Mouse (Mus musculus) hematopoietic stem cell, adult 5-6 weeks (primary cell): Measurements from ENCODE around the gene Syndig1. TPM values are rescaled to one million over a fixed set of nuclear protein-coding genes. Genes with fewer than 3 reads are reported as not detected.

Experiments used
- ATAC-seq, 2 experiments: fragments of 125-278 bp in 1 of 2; replicated peaks in 1 of 2; 2 replicates each; pipeline ENCODE4 v1.8.0; 2016 to 2017; ENCODE audit warnings: inconsistent platforms in 2 of 2, mild to moderate bottlenecking in 2 of 2, moderate number of reproducible peaks in 2 of 2, low read depth in 1 of 2, moderate TSS enrichment in 1 of 2; ENCODE audit not compliant: low FRiP score in 2 of 2, poor library complexity in 2 of 2, severe bottlenecking in 2 of 2, insufficient read depth in 1 of 2, low TSS enrichment in 1 of 2
- total RNA-seq: library from RNA; stranded (forward); fragments of 172-1452, 232-1000 nt; gene quantifications from 2 replicates; pipeline ENCODE4 v1.2.3, GENCODE M21; 2017

The Syndig1 gene
- total RNA-seq = not detected in 2 replicates

DNA sequence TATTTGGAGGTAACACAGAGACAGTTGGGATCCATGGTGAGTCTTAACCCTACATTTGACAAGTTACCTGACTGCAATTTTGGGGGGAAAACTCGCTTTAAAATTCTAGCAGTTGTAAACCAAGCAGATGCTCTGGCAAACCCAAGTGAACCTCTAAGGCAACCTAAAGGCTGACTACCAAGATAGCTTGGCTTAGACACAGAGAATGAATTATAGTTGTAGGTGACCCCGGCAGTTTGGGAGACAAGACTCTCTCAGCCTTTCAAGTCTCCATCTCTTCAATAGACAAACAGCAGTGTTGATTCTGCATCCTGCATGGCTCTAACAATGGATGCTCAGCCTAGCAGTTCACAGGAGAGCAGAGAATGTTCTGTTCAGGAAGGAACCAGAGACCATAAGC is at the start of gene Syndig1:
Syndig1 (plus strand) TSS at position 301 of the 400 bp plus-strand sequence.
- ATAC-seq = no peak

DNA sequence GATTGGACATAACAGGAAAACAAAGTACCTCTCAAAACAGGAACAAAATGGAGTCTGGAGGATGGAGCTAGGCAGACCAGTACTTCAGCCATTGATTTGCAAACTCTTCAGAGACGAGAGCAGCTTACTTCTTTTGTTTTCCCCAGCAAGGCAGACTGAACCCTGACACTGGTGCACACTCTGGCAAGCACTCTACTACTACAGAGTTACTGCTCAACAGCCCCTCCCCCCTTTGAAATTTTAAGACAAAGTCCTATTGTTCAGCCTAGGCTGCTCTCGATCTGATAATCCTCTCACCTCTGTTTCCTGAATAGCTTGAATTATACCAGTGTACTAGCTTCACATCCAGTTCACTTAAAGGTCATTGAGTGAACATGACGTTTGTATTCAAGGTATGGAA is 30.4 kb upstream of the Syndig1 start:
- ATAC-seq = no peak

- no peak for ATAC-seq
These were observed 24.3 kb upstream of the Syndig1 start for GRCm38 (mm10) chr2:149804599-149805140.

- ATAC-seq = no peak
These were observed 23.8 kb upstream of the Syndig1 start for GRCm38 (mm10) chr2:149805256-149805655.

DNA sequence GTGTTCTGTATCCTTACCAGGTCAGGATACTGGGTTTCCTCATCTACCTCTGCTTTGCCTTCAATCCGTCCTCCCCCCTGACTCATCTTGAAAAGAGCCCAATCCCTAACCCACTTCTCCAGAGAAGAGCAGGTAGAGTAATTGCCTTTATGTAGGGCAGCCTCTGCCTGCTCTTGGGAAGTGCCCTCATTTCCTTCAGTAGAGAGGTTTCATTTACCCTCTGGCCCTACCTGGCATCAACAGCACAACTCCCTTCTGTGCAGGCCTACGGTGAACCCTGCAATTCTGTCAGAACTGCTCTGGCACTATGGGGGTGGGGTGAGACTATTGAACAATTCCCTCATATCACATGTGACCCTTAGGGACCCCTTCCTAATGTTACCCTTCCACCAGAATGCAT is 16.1 kb upstream of the Syndig1 start:
- no peak for ATAC-seq

GRCm38 (mm10) chr2:149818395-149818794 is 10.6 kb upstream of the Syndig1 start:
- no peak for ATAC-seq

DNA sequence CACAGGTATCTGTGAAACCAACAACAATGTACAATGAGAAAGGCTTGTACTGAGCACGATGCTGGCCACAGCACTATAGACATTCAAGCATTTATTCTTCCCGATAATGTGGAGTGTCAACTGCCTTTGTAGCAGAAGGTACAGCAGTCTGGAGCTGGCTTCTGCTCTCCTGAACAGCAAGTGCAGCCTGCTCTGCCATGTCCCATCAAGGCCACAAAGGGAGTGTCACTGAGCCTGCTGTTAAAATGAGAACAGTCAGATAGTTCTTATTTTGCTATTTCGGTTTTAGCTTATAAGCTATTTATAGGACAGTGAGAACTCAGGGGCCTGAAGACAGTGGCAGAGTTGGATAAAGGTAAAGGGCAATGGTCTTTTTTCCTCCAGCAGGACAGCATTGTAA is 9.3 kb upstream of the Syndig1 start:
- no peak for ATAC-seq

- no peak for ATAC-seq
These were observed 8.8 kb upstream of the Syndig1 start for GRCm38 (mm10) chr2:149820201-149820600.

DNA sequence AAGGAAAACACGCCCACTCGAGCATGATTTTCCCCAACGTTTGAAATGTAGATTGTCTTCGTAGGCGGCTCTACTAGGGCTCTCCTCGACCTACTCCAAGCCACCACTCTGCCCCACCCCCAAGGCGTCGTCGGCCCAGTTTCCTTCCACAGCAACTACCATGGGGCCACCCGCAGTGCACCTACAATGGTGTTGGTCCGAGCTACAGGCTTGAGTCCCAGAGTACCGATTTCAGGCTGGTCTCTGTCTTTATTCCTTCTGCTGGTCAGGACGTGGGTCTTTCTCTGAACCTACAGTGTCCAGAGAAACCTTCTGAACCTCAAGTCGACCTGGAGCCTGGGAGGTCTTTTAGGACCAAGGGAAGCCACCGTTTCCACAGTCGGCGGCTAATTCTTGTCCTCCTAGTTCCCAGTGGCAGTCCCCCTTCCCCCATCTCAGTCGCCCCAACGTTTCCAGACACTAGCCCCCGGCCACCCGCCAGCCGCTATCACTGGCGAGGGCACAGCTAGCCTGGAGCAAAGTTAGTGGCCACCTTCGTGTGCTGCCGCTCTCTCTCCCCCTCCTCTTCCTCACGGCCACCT is 1.0 kb downstream of the Syndig1 start:
- no peak for ATAC-seq

DNA sequence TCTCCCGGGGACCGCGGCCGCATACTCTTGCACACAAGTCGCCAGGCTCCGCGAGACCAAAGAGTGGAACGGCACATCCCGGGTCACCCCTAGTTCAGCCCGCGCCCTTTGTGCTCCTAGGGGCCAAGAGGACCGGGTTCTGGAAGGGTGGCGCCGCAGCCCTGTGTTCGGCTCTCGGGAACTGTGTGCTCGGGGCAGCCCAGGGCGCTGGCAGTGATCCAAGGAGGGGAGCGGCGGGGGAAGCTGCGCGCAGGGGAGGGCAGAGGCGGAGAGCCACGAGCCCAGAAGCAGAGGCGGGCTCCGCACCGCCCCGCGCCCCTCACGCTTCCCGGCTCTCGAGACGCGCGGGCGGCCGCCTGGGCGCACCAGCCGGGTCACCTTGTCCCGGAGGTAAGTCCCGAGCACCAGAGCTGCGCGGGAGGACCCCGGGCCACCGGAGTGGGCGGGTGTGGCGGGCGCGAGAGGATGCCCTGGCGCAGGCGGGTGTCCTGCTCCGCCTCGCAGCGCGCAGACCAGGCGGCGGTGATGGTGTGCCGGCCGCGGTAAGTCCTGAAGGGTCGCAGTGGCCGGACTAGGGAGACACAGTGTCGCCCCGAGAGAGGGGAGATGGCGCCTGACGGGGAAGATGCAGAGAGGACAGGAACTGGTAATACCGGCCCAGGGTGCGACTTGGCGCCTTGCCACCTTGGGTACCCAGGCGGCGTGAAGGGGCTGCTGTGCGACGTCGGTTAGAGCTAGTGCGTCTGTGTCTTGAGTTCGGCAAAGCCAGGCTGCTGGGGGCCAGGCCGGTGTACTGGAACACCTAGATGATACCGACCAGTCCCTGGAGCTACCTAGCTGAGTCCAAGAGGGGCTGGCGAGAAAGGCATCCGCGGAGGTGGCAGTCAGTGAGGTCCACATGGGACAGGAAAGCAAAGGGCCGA is 1.8 kb downstream of the Syndig1 start, which contains the start of gene C530025M09Rik:
C530025M09Rik (minus strand) TSS at position 678 of the 923 bp plus-strand sequence.
- no peak for ATAC-seq

DNA sequence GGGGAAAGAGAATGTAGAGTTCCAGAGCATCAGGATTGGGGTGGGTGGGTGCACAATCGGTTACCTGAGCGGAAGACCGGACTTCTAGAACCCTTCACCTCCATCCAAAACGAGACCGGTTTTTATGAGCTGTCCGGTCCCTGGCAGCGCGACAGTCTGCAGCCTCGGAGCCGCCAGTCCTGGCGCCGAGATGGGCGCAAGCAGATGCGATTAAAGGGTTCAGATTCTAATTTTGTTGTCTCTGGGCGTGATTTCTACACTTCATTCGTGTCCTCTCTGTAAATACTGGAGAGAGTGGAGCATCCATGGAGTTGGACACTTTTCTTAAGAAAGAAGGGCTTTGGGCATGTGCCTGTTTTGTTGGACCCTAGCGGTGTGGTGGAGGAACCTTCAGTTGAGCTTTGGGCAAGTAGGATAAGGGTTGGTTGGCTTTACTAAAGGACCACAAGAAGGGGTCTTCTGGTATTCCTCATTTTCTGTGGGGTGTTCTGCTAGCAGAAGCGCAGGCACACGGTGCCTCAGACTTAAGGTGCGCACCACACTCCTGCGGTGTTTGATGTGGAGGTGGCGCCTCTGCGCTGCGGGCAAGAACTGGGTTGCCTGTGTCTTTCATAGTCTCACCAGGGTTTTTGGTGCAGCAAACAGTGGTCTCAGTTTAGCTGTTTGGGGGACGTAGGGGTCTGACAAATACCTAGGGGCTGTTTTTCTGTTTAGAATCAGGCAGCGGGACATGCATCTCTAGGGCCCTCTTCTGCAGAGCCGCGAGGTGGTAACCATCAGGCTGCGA is 2.6 kb downstream of the Syndig1 start:
- no peak for ATAC-seq

DNA sequence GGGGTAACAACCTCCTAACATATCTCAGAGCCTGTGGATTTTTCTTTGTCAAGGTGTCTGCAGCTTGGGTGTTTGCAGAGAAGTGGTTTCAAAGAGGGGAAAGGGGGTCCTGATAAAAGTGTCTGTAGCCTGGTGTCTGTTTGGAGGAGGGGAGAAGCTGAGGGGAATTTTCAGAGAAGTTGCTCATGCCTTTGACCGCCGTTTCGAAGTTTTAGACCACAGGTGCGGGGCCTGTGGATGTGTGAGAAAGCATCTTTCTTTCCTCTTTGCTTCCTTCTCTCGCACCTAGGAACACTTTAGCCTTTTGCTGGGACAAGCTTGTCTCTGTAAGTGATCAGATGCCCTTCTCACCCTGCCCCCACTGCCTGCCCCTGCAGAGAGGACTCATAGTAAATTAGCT is 3.3 kb downstream of the Syndig1 start:
- ATAC-seq = no peak

DNA sequence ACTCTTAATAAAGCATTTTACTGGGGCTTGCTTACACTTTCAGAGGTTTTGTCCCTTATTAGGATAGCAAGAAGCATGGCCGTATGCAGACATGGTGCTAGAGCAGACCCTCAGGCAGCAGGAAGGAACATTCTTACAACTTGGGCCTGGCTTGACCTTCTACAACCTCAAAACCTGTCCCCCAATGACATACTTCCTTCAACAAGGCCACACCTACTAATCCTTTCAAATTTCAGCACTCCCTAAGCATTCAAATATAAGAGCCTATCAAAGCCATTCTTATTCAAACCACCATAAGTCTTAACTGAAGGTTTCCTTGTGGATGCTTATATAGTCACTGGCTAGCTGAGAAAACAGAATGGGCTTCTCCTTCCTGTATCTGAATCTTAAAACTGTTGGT is 6.1 kb downstream of the Syndig1 start:
- ATAC-seq = no peak

DNA sequence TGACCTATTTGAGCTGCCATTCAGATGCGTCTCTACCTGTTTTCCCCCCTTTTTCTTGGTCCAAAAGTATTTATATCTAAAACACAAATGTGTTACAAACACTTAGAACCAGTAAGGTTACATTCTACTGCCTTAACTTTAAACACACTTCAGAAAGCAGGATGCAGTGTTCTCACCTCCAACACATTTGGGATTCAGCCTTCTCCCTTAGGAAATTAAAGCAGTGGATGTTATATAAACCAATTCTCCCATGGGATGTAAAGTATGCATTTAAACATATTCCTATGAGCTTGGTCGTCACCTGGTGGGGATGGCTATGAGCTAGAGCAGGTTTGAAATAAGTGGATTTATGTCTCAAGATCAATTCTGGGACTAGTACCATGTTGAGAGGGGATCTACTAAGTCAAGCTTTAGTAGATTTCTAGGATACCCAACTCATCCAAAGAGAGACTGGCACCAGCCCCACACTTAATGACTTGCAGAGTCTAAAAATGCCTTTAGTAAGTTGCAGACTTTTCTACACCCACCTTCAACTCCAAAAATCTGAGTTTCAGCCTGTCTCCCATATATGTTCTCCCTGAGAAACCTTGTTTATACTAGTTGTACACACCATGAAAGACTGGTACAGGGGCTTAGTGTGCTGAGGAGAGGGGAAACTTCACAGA is 7.6 kb downstream of the Syndig1 start:
- ATAC-seq = no peak

DNA sequence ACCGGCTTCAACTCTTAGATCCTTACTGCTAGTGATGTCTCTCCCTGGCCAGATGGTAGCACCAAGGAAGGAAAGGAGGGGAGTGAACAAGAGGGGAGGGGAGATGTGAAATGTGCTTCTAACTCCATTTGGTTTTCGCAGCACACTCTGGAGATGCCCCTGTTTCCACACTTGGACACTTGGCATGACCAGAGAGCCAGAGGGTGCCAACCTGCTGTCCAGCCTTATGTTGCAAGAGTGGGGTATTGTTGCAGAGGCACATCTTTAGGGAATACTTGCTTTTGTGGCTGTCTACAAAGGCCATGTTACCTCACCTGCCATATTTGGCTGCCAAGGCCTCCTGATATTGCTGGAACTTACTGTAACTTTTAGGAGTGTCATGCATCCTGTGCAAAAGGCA is 10.7 kb downstream of the Syndig1 start:
- no peak for ATAC-seq

DNA sequence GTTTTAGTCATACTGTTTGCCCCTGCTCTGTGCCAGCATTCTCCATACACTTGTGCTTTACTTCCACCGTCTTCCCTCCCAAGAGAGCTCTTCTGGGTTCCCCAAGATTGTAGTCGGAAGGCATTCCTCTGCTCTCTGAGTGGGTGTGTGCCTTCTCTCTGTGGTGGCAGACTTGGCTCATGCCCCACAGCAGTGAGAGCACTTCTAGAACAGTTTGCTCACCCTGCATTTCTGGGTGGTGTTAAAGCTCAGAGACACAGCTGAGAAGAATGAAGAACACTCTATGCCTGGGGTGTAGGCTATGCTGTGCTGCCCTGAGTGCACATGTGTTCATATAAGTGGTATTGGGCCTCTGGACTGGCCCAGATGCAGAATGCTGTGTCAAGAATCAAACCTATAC is 15.6 kb downstream of the Syndig1 start:
- ATAC-seq = no peak

DNA sequence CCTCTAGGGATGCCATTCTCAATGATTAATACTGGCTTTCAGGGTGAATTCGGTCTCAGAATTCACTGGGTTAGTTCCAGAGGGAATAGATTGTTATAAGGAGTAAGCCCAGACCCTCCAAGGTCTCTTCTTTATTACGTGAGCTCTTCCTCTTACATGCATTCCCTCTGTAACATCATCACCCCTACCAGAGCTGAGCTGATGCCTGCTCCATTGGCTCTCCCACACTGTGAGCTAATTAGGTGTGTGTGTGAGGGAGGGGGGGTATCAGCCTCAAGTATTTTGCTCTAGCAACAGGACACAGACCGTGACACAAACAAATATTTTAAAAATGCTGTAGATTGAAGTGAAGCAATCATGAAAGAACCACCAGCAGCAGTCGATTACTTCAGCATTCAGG is 19.8 kb downstream of the Syndig1 start:
- ATAC-seq = no peak
